Mouse (Mus musculus): ENCODE measurements around the gene Calhm2. TPM values are rescaled to one million over a fixed set of nuclear protein-coding genes. Genes with fewer than 3 reads are reported as not detected.

Gene Calhm2
- polyA plus RNA-seq, 1 experiment from 2014 or later: 2.6 TPM

DNA sequence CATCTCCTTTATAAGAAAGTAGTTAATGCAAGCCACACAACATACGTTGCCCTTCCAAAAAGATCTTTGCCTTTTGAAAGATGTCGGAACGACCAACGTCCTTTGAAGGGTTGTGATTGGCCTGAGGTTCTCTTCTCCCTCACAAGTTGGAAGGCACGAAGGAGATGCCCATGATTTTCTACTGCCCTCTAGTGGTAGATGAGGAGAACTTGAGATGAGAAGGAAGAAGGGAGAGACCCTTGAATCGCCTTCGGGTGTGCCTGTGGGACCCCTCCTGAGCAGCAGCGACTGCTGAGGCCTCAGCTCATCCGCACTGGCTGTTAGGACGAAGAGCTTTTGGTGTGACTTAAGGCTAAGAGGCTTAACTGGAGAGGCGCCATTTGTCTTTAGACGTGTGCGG is 30.1 kb upstream of the Calhm2 start:
- DNase-seq: no peak
- peak; percentile 91 for TF ChIP-seq CTCF (IDR thresholded peaks at IDR 0.05; ENCODE audit: low read depth)
- TF ChIP-seq EP300 (IDR thresholded peaks at IDR 0.05; ENCODE audit: low read depth): no peak
- ATAC-seq: no peak
- H3K4me3 ChIP-seq (ENCODE audit: low read depth, low read length): peak overlapping the region; percentile 14
- 6% methylated on average over 13 of the region's 13 CpGs for WGBS (ENCODE audit: insufficient replicate concordance)
- no peaks in the 10 kb centered on the region for H3K4me1 ChIP-seq (ENCODE audit: insufficient read depth)
- no peaks in the 10 kb centered on the region for H3K9me3 ChIP-seq (ENCODE audit: low read length)
- peak overlapping the region; percentile 65 for H3K4me2 ChIP-seq (ENCODE audit: low read depth, low read length)
- no peaks in the 10 kb centered on the region for H3K27me3 ChIP-seq (ENCODE audit: insufficient read depth, low read length)
- no peak overlapping the region for H3K9ac ChIP-seq (replicated peaks)
- no peaks in the 10 kb centered on the region for H3K36me3 ChIP-seq (replicated peaks; ENCODE audit: insufficient read depth, low read length)
- no peak overlapping the region for H3K27ac ChIP-seq (ENCODE audit: low read depth)

DNA sequence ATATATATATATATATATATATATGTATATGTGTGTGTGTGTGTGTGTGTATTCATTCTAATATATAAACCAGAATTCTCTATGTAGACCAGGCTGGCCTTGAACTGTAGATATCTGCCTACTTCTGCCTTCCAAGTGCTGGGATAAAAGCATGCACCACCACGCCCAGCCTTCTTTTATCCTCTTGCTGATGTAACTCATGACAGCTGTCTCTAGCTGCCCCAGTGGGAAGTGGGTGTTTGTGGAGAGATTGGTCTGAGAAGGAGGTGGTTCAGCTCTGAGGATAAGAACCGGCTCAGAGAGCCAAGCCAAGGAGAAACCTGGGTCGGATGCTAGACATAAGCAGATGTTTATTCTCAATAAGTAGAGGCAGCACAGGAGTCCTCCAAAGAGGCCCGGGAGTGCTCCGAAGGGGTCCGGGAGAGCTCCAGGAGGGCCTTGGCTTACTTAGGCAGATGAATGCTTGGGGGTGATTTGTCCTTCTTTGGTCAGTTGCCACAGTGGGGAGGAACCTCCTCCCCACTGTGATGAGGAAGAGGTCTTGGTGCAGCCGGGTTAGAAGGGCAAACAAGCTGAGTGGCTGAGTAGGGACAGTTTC is 29.6 kb upstream of the Calhm2 start:
- DNase-seq: no peak
- H3K27me3 ChIP-seq (ENCODE audit: insufficient read depth, low read length): no peaks in the 10 kb centered on the region
- no peak overlapping the region; the same call in 1 of the 2 replicates for H3K4me3 ChIP-seq (ENCODE audit: low read depth, low read length)
- TF ChIP-seq EP300 (IDR thresholded peaks at IDR 0.05; ENCODE audit: low read depth): no peak
- no peak for TF ChIP-seq CTCF (IDR thresholded peaks at IDR 0.05; ENCODE audit: low read depth)
- no peak overlapping the region for H3K4me2 ChIP-seq (ENCODE audit: low read depth, low read length)
- no peak overlapping the region for H3K9ac ChIP-seq (replicated peaks)
- no peak overlapping the region for H3K27ac ChIP-seq (ENCODE audit: low read depth)
- ATAC-seq: no peak
- H3K9me3 ChIP-seq (ENCODE audit: low read length): no peaks in the 10 kb centered on the region
- 58% methylated on average over 7 of the region's 7 CpGs for WGBS (ENCODE audit: insufficient replicate concordance)
- H3K4me1 ChIP-seq (ENCODE audit: insufficient read depth): no peaks in the 10 kb centered on the region
- H3K36me3 ChIP-seq (replicated peaks; ENCODE audit: insufficient read depth, low read length): no peaks in the 10 kb centered on the region

DNA sequence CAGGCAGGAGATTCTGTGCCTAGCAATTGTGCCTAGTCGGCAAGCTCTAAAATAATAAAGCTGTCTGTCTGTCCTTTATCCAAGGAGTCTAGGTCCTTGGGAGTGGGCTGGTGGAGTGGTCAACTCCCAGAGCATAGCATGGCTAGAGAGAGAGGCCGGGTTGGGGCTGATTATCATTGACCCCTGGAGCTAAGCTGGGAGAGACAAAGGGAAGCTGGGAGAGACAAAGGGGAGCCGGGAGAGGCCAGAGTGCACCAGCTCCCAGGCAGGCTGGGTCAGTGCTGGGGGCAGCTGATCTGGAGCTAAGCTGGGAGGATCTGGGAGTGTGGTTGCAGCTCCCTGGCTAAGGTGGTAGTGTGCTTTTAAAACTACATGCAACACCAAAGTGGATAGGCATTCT is 28.7 kb upstream of the Calhm2 start:
- H3K4me1 ChIP-seq (ENCODE audit: insufficient read depth): no peaks in the 10 kb centered on the region
- H3K27me3 ChIP-seq (ENCODE audit: insufficient read depth, low read length): no peaks in the 10 kb centered on the region
- TF ChIP-seq EP300 (IDR thresholded peaks at IDR 0.05; ENCODE audit: low read depth) (no peak), CTCF (IDR thresholded peaks at IDR 0.05; ENCODE audit: low read depth) (no peak)
- ATAC-seq: no peak
- H3K27ac ChIP-seq (ENCODE audit: low read depth): no peak overlapping the region
- H3K9me3 ChIP-seq (ENCODE audit: low read length): no peaks in the 10 kb centered on the region
- H3K4me2 ChIP-seq (ENCODE audit: low read depth, low read length): no peak overlapping the region
- WGBS (ENCODE audit: insufficient replicate concordance): 52% methylated on average over 3 of the region's 3 CpGs
- H3K4me3 ChIP-seq (ENCODE audit: low read depth, low read length): no peak overlapping the region
- H3K36me3 ChIP-seq (replicated peaks; ENCODE audit: insufficient read depth, low read length): no peaks in the 10 kb centered on the region
- DNase-seq: no peak
- H3K9ac ChIP-seq (replicated peaks): no peak overlapping the region

DNA sequence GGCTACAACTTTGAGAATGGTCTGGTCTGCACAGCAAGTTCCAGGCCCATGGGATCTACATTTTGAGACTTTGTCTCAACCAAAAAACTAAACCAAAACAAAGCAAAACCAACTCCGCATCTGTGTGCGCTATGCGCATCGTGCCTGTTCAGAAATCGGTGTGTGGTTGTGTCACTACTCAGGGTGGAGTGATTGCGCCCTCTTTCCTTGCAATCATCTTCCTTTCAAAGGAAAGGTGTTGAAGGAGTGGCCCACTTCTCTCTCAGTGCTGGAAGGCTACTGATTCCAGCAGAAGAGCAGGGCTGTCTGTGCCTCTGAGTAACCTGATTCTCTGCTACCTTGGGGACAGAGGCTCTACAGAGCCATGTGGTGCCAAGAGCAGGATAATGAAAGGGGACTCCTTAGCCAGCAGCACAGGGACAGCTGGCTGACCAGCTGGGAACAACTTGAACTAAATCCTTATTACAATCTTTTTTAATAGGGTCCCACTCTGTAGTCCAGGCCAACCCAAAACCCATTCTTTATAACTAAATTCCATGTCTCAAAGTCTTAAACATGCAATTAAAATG is 25.2 kb upstream of the Calhm2 start:
- Histone ChIP-seq H3K9me3 (ENCODE audit: low read length) (no peaks in the 10 kb centered on the region), H3K4me2 (ENCODE audit: low read depth, low read length) (no peak overlapping the region), H3K27me3 (ENCODE audit: insufficient read depth, low read length) (no peaks in the 10 kb centered on the region), H3K4me3 (ENCODE audit: low read depth, low read length) (no peak overlapping the region), H3K27ac (ENCODE audit: low read depth) (no peak overlapping the region), H3K4me1 (ENCODE audit: insufficient read depth) (no peaks in the 10 kb centered on the region), H3K36me3 (replicated peaks; ENCODE audit: insufficient read depth, low read length) (no peaks in the 10 kb centered on the region), H3K9ac (replicated peaks) (no peak overlapping the region)
- no peak for ATAC-seq
- DNase-seq: no peak
- TF ChIP-seq EP300 (IDR thresholded peaks at IDR 0.05; ENCODE audit: low read depth): no peak
- TF ChIP-seq CTCF (IDR thresholded peaks at IDR 0.05; ENCODE audit: low read depth): no peak
- WGBS (ENCODE audit: insufficient replicate concordance): 81% methylated on average over 6 of the region's 6 CpGs

DNA sequence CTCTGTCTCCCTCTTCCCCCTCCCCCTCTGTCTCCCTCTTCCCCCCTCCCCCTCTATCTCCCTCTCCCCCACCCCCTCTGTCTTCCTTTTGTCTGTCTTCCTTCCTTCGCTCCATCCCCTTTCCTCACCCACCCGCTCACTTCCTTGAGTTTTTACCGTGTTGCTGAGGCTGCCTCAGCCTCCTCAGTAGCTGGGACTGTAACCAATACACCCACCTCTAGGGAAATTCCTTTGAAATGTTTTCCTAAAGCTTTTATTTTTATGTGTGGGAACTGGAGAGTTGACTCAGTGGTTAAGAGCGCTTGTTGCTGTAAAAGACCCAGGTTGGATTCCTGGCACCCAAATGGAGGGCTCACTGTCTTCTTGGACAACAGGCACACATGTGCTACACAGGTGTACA is 23.6 kb upstream of the Calhm2 start:
- 53% methylated on average over 4 of the region's 4 CpGs for WGBS (ENCODE audit: insufficient replicate concordance)
- no peaks in the 10 kb centered on the region for H3K9me3 ChIP-seq (ENCODE audit: low read length)
- no peak overlapping the region for H3K9ac ChIP-seq (replicated peaks)
- H3K4me1 ChIP-seq (ENCODE audit: insufficient read depth): no peaks in the 10 kb centered on the region
- no peak for TF ChIP-seq EP300 (IDR thresholded peaks at IDR 0.05; ENCODE audit: low read depth)
- H3K27me3 ChIP-seq (ENCODE audit: insufficient read depth, low read length): no peaks in the 10 kb centered on the region
- ATAC-seq: no peak
- H3K27ac ChIP-seq (ENCODE audit: low read depth): no peak overlapping the region
- H3K4me2 ChIP-seq (ENCODE audit: low read depth, low read length): no peak overlapping the region
- DNase-seq: no peak
- no peaks in the 10 kb centered on the region for H3K36me3 ChIP-seq (replicated peaks; ENCODE audit: insufficient read depth, low read length)
- H3K4me3 ChIP-seq (ENCODE audit: low read depth, low read length): no peak overlapping the region

DNA sequence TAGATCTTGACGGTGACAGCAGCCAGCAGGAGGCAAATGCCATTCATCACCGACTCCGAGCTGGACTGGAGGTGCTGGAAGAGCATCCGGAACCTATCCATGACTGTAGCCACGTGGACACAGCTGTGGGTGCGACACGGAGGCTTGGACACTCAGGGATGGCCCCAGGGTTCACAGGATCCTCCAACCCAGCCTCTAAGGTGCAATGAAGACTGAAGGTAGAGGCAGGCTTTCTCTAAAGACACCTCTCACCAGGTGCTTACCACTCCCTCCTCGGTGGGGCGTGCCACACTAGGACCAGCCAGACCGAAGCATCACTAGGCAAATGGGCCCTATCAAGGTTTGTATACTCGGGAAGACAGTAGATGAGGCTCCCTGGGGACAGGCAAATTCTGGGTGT is 19.6 kb upstream of the Calhm2 start, which contains the start of gene Calhm3:
Calhm3 (minus strand) TSS at position 101 of the 400 bp plus-strand sequence.
- 76% methylated on average over 11 of the region's 11 CpGs for WGBS (ENCODE audit: insufficient replicate concordance)
- no peak within 1 kb of the TSS for H3K4me3 ChIP-seq (ENCODE audit: low read depth, low read length)
- no peak for TF ChIP-seq EP300 (IDR thresholded peaks at IDR 0.05; ENCODE audit: low read depth)
- TF ChIP-seq CTCF (IDR thresholded peaks at IDR 0.05; ENCODE audit: low read depth): no peak
- H3K27ac ChIP-seq (ENCODE audit: low read depth): no peak within 1 kb of the TSS
- DNase-seq (no peak), ATAC-seq (no peak)
- no peaks in the 10 kb centered on the region for H3K36me3 ChIP-seq (replicated peaks; ENCODE audit: insufficient read depth, low read length)
- no peaks in the 10 kb centered on the region for H3K4me1 ChIP-seq (ENCODE audit: insufficient read depth)
- H3K9me3 ChIP-seq (ENCODE audit: low read length): no peaks in the 10 kb centered on the region
- H3K9ac ChIP-seq (replicated peaks): no peak within 1 kb of the TSS
- H3K27me3 ChIP-seq (ENCODE audit: insufficient read depth, low read length): no peaks in the 10 kb centered on the region
- H3K4me2 ChIP-seq (ENCODE audit: low read depth, low read length): no peak within 1 kb of the TSS

All from liver, postnatal 0 days (tissue).